Mouse (Mus musculus) intestine, embryonic 14.5 days (tissue): ENCODE data around the gene Tead1. TPM values are rescaled to one million over a fixed set of nuclear protein-coding genes. Genes with fewer than 3 reads are reported as not detected.

ENCODE experiments used
- ATAC-seq: fragments of 200-750 bp; cut with Nextera tagmentation; replicated peaks from 2 replicates; pipeline ENCODE4 v1.8.0; 2017; ENCODE audit warnings: low read depth, moderate number of reproducible peaks, moderate TSS enrichment, moderate library complexity; ENCODE audit not compliant: low FRiP score, low TSS enrichment
- DNase-seq: peaks from one replicate; pipeline ENCODE4 v3.0.0-alpha.2; 2018; ENCODE audit warnings: low spot score
- H3K27ac ChIP-seq: fragments of 300-500 bp; sonication (generic); 2 replicates; pipeline ENCODE4 v1.5.1; 2014; ENCODE audit warnings: low read depth, mild to moderate bottlenecking, control low read depth
- H3K27me3 ChIP-seq: fragments of 300-500 bp; sonication (generic); replicated peaks from 2 replicates; pipeline ENCODE4 v1.6.1; 2014; ENCODE audit warnings: low read length, control low read depth; ENCODE audit not compliant: control insufficient read depth, insufficient read depth
- H3K36me3 ChIP-seq: fragments of 300-500 bp; sonication (generic); 2 replicates; pipeline ENCODE4 v1.6.1; 2014; ENCODE audit warnings: low read length, control low read depth; ENCODE audit not compliant: control insufficient read depth, insufficient read depth
- H3K4me1 ChIP-seq: fragments of 300-500 bp; sonication (generic); replicated peaks from 2 replicates; pipeline ENCODE4 v1.6.1; 2014; ENCODE audit warnings: low read length, control low read depth, mixed read lengths; ENCODE audit not compliant: control insufficient read depth, insufficient read depth
- H3K4me2 ChIP-seq: fragments of 300-500 bp; sonication (generic); 2 replicates; pipeline ENCODE4 v1.6.1; 2014; ENCODE audit warnings: low read length
- H3K4me3 ChIP-seq: fragments of 300-500 bp; sonication (generic); 2 replicates; pipeline ENCODE4 v1.5.1; 2014; ENCODE audit warnings: low read depth, low read length, control low read depth, mixed read lengths
- H3K9ac ChIP-seq: fragments of 300-500 bp; sonication (generic); 2 replicates; pipeline ENCODE4 v1.6.1; 2014; ENCODE audit warnings: mild to moderate bottlenecking, low read length
- H3K9me3 ChIP-seq: fragments of 300-500 bp; sonication (generic); 2 replicates; pipeline ENCODE4 v1.6.1; 2016; ENCODE audit warnings: low read length, control low read depth; ENCODE audit not compliant: control insufficient read depth
- WGBS: fragments of 180-500 bp; shearing (Covaris S2); extraction: QIAGEN DNeasy Blood & Tissue Kit; methylation state at CpG from one replicate; pipeline ENCODE4 v1.1.7; 2014; 5-methylcytosine and 5-hydroxymethylcytosine counted together
- polyA plus RNA-seq: library from polyadenylated mRNA; unstranded; fragments of >200 nt; fragmentation: Nextera tagmentation; extraction: Ambion mirVana; gene quantifications from 2 replicates; pipeline ENCODE4 v1.2.1, GENCODE M21; 2014

Gene Tead1
- polyA plus RNA-seq, 1 experiment from 2014 or later: 20.2 TPM

DNA sequence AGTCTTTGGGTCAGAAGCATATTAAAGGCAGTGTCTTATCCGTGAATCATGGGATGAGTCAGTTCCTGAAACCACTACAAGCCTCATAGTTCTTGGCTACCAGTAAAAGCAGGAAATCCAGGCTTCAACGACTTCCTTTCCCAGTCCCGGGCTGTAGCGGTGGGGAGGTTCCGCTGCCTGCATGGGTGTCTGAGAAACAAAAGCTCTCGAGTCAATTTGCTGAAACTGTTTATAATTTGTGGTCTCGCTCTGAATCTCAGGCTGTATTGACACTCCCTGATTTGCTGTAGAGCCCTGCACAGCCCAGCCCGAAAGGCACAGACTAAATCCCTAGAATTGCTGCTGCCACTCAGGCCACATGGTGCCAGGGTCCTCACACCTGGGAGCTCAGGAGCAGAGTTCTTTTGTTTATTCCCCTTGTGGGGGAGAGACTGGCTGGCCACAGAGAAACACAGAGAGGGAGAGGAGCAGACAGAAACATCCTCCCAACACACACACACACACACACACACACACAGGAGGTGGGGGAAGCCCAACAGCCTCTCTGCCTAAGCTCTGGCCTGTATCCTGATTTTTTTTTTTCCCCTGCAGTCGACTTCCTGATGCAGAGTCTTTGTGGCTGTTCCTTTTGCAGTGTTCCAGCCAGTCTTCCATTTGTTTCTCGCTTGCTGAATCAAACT lies 18.2 kb downstream of the Tead1 start:
- peaks cover 50% of the 10 kb centered on the region for H3K4me1 ChIP-seq
- 6% methylated on average over 10 of the region's 10 CpGs for WGBS

DNA sequence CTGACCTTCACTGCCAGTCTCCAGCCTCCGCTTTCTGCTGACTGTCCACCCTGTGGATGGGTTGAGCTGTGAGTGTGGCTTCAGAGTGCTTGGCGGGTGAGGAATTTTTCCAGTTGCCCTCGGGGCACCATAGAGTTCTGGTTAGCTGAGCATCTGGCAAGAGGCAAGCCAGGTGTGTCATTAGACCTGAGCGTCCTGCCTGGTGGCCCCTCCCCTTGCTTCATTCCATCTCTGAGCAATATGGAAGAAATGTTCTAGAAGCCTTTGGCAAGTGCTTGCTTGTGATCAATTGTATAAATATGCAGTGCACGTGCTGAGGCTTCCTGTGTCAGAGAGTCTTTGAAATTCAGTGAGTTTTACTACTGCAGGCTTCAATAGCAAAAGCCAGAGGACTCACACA lies 21.0 kb downstream of the Tead1 start:
- Histone ChIP-seq H3K4me1 (peaks cover 44% of the 10 kb centered on the region), H3K9me3 (no peaks in the 10 kb centered on the region), H3K4me2 (no peak overlapping the region), H3K36me3 (no peaks in the 10 kb centered on the region), H3K9ac (no peak overlapping the region), H3K27ac (no peak overlapping the region), H3K27me3 (no peaks in the 10 kb centered on the region), H3K4me3 (no peak overlapping the region)
- 50% methylated on average over 5 of the region's 5 CpGs for WGBS
- no peak for ATAC-seq
- DNase-seq: no peak

More for the DNA sequence above, 18.2 kb downstream of the Tead1 start:
- Histone ChIP-seq H3K4me3 (no peak overlapping the region), H3K9me3 (no peaks in the 10 kb centered on the region), H3K36me3 (no peaks in the 10 kb centered on the region), H3K27me3 (no peaks in the 10 kb centered on the region), H3K4me2 (peak overlapping the region; percentile 41), H3K27ac (peak overlapping the region; percentile 89), H3K9ac (peak overlapping the region; percentile 1; the same call in 1 of the 2 replicates)
- ATAC-seq (peak; percentile 61), DNase-seq (peak; percentile 76)

DNA sequence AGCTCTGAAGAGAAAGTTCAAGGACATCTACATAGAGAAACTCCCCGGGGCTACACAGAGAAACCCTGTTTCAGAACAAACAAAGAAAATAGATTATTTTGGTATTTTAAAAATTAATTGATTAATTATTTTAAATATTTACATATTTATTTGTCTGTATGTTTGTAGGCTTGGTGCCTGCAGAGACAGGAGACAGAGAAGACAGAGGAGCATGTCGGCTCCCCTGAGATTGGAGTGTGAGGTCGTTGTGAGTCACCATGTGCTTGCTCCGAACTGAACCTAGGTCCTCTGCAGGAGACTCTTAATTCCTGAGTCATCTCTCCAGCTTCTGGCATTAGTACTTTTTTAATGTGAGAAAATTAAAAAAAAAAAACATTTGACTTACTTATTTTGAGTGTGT lies 24.2 kb downstream of the Tead1 start:
- Histone ChIP-seq H3K9me3 (no peaks in the 10 kb centered on the region), H3K27me3 (no peaks in the 10 kb centered on the region), H3K36me3 (no peaks in the 10 kb centered on the region), H3K4me1 (peaks cover 18% of the 10 kb centered on the region), H3K4me2 (no peak overlapping the region), H3K27ac (no peak overlapping the region), H3K4me3 (no peak overlapping the region), H3K9ac (no peak overlapping the region)
- WGBS: 78% methylated on average over 4 of the region's 4 CpGs
- no peak for DNase-seq
- ATAC-seq: no peak

DNA sequence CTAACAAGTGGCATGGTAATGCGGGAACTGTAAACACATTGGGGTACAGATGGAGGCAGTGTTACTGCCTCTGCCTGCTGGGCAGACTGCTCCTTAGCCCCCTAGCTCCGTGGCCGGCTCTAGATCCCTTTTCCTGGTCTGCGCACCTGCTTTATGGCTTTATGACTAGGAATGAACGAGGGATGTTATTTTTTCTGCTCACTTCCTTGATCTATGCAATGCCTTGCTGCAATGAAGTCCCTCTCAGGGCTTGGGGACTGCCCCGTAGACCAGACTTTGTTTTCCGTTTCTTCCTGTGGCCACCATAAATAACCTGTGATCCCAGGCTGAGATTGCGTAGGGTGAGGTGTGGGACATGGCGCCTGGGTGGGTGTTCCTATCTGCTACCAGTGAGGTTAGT lies 26.8 kb downstream of the Tead1 start:
- Histone ChIP-seq H3K36me3 (no peaks in the 10 kb centered on the region), H3K4me2 (no peak overlapping the region), H3K27ac (peak overlapping the region; percentile 70), H3K9ac (no peak overlapping the region), H3K27me3 (no peaks in the 10 kb centered on the region), H3K4me1 (peaks cover 5% of the 10 kb centered on the region; the same call in 1 of the 2 replicates), H3K9me3 (no peaks in the 10 kb centered on the region), H3K4me3 (no peak overlapping the region)
- ATAC-seq (peak; percentile 67), DNase-seq (no peak)
- 39% methylated on average over 9 of the region's 9 CpGs for WGBS

DNA sequence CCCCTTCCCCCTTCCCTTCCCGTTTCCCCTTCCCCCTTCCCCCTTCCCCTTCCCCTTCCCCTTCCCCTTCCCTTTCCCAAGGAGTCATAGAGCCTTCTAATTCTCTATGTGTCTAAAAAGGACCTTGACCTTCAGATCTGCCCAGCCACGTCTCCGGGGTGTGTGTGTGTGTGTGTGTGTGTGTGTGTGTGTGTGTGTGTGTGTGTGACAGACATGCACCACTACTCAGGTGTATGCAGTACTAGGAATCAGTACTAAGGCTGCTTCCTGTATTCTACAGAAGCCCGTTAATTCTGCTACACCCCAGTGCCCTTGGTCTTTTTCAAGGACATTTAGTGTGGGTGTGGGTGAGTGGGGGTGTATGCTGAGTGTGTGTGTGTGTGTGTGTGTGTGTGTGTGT lies 27.6 kb downstream of the Tead1 start:
- Histone ChIP-seq H3K36me3 (no peaks in the 10 kb centered on the region), H3K9me3 (no peaks in the 10 kb centered on the region), H3K9ac (no peak overlapping the region), H3K27me3 (no peaks in the 10 kb centered on the region), H3K4me2 (no peak overlapping the region), H3K4me1 (peaks cover 8% of the 10 kb centered on the region; the same call in 1 of the 2 replicates), H3K4me3 (no peak overlapping the region), H3K27ac (no peak overlapping the region)
- ATAC-seq: no peak
- WGBS: 52% methylated on average over 3 of the region's 4 CpGs
- DNase-seq: no peak

DNA sequence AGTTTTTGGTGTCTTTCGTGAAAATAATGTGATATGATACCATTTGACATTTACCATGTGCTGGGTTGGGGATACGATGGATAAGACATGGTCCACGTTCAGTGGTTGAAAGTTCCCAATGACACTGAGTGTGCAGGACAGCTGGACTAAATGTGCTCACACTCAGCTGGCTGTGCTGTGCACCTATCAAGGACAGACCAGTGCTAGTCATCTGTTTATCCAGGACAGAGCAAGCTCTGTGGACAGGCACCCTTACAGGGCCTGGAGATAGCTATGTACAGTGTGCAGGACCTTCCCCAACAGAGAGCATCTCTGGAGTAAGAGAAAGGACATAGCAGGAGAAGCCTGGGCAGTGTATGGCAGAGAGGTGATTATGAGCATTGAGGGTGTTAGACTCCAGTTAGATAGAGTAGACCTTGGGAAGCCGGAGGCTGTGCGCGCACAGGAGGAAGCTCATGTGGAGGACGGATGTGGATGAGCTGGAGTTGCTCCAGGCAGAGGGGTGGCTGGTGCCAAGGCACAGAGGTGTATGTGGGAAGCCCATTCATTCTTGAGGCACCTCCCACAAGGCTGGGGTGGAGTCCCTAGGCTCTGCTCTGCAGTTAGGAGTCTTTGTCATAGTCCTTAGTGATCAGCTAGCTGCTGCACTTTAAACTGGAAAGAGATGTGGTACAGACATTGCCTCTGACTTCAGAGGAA lies 31.4 kb downstream of the Tead1 start:
- no peaks in the 10 kb centered on the region for H3K36me3 ChIP-seq
- no peaks in the 10 kb centered on the region for H3K27me3 ChIP-seq
- no peak overlapping the region for H3K9ac ChIP-seq
- H3K9me3 ChIP-seq: no peaks in the 10 kb centered on the region
- H3K4me2 ChIP-seq: no peak overlapping the region
- ATAC-seq (no peak), DNase-seq (no peak)
- WGBS: 80% methylated on average over 7 of the region's 7 CpGs
- H3K27ac ChIP-seq: no peak overlapping the region
- peaks cover 12% of the 10 kb centered on the region; the same call in 1 of the 2 replicates for H3K4me1 ChIP-seq
- H3K4me3 ChIP-seq: no peak overlapping the region

DNA sequence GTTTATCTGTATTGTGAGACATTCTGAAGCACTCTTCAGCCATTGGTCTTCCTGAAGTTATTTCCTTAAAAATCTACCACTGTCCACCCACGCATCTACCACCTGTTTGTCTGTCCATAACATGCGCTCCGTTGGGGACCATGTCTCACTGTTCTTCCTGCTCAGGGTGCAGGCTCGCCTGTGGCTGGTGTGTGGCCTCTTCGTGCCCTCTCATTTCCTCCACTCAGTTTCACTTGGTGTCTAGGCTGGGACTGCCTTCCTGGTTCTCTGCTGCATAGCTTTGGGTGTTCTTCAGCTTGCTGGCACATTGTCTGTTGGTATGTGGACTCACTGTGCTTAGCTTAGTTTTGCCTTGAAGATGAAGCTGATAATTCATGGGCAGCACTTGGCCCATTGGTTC lies 32.9 kb downstream of the Tead1 start:
- Histone ChIP-seq H3K4me2 (no peak overlapping the region), H3K9me3 (no peaks in the 10 kb centered on the region), H3K36me3 (no peaks in the 10 kb centered on the region), H3K4me1 (peaks cover 14% of the 10 kb centered on the region), H3K4me3 (no peak overlapping the region), H3K9ac (no peak overlapping the region), H3K27me3 (no peaks in the 10 kb centered on the region), H3K27ac (no peak overlapping the region)
- WGBS: 73% methylated on average over 5 of the region's 5 CpGs
- DNase-seq (no peak), ATAC-seq (no peak)

DNA sequence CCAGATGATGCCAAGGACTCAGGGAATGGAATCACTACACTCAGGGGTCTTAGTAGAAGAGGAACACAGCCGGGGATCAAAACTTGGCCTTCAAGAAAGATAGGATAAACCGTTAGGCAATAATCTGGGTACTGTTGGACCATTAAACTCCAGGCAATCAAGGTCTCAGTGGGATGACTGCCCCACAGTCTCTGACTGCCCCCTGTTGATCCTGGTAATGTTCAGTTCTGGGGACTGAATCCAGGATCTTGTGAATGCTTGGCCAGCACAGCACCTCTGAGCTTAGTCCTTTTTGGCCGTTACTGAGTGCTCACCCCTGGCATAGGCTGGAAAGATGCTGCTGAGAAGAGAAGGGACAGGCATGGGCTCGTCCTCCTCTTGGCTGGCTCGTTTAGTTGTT lies 34.4 kb downstream of the Tead1 start:
- no peak for ATAC-seq
- Histone ChIP-seq H3K9me3 (no peaks in the 10 kb centered on the region), H3K9ac (no peak overlapping the region), H3K36me3 (no peaks in the 10 kb centered on the region), H3K4me2 (no peak overlapping the region), H3K4me3 (no peak overlapping the region), H3K27ac (no peak overlapping the region), H3K27me3 (no peaks in the 10 kb centered on the region), H3K4me1 (peaks cover 21% of the 10 kb centered on the region)
- WGBS: 58% methylated on average over 5 of the region's 5 CpGs
- no peak for DNase-seq

DNA sequence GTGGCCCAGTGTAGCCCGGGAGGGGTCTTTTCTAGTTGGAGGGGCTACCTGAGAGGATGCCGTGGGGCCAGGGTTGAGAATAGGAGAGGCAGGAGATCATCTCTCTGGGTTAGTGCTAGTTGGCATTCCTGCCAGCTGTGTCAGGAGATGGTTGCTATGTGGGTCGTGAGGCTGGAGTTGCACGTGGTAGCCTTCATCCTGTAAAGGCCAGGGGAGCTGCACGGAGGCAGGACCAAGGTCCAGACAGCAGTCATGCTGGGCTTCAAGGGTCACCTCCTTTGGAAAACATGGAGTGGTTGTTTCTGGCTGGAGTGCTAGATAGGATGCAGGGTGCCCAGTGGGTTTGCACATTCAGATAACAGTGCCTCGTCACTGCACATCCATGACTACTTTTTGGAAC lies 35.7 kb downstream of the Tead1 start:
- ATAC-seq (no peak), DNase-seq (no peak)
- Histone ChIP-seq H3K9ac (no peak overlapping the region), H3K27ac (no peak overlapping the region), H3K4me2 (no peak overlapping the region), H3K9me3 (no peaks in the 10 kb centered on the region), H3K4me3 (no peak overlapping the region), H3K27me3 (no peaks in the 10 kb centered on the region), H3K4me1 (peaks cover 32% of the 10 kb centered on the region), H3K36me3 (no peaks in the 10 kb centered on the region)
- WGBS: 81% methylated on average over 6 of the region's 6 CpGs
